Mouse (Mus musculus) heart, postnatal 0 days (tissue): ENCODE results near the gene Scn3b. TPM values are rescaled to one million over a fixed set of nuclear protein-coding genes. Genes with fewer than 3 reads are reported as not detected.

ENCODE experiments used
- ATAC-seq: fragments of 200-750 bp; cut with Nextera tagmentation; 2 replicates; pipeline ENCODE4 v1.8.0; 2017; ENCODE audit warnings: low read depth, moderate number of reproducible peaks, moderate library complexity; ENCODE audit not compliant: insufficient read depth
- DNase-seq: peaks from one replicate; pipeline ENCODE4 v3.0.0-alpha.2; 2016; ENCODE audit warnings: low spot score
- H3K27ac ChIP-seq: fragments of 300-500 bp; sonication (generic); 2 replicates; pipeline ENCODE4 v1.5.1; 2014; ENCODE audit warnings: low read depth, mild to moderate bottlenecking
- H3K27me3 ChIP-seq: fragments of 300-500 bp; sonication (generic); 2 replicates; pipeline ENCODE4 v1.6.1; 2014; ENCODE audit warnings: low read length, mixed read lengths; ENCODE audit not compliant: control insufficient read depth, insufficient read depth
- H3K36me3 ChIP-seq: fragments of 300-500 bp; sonication (generic); replicated peaks from 2 replicates; pipeline ENCODE4 v1.6.1; 2014; ENCODE audit warnings: low read length, mixed read lengths; ENCODE audit not compliant: control insufficient read depth, insufficient read depth
- H3K4me1 ChIP-seq: fragments of 300-500 bp; sonication (generic); 2 replicates; pipeline ENCODE4 v1.6.1; 2014; ENCODE audit warnings: antibody characterized with exemption; ENCODE audit not compliant: control insufficient read depth, insufficient read depth
- H3K4me2 ChIP-seq: fragments of 300-500 bp; sonication (generic); 2 replicates; pipeline ENCODE4 v1.6.1; 2014; ENCODE audit warnings: low read depth, mild to moderate bottlenecking, low read length, moderate library complexity
- H3K4me3 ChIP-seq: fragments of 300-500 bp; sonication (generic); 2 replicates; pipeline ENCODE4 v1.5.1; 2014; ENCODE audit warnings: low read depth, low read length
- H3K9ac ChIP-seq: fragments of 300-500 bp; sonication (generic); replicated peaks from 2 replicates; pipeline ENCODE4 v1.6.1; 2014; ENCODE audit warnings: low read depth, low read length, mixed read lengths
- H3K9me3 ChIP-seq: fragments of 300-500 bp; sonication (generic); replicated peaks from 2 replicates; pipeline ENCODE4 v1.6.1; 2016; ENCODE audit warnings: low read length; ENCODE audit not compliant: control insufficient read depth
- CTCF ChIP-seq: IDR thresholded peaks from 2 replicates; pipeline ENCODE4 v1.5.1; 2016; ENCODE audit warnings: antibody characterized with exemption, control low read depth, low read depth
- EP300 ChIP-seq: IDR thresholded peaks from 2 replicates; pipeline ENCODE4 v1.6.1; 2016; ENCODE audit warnings: antibody characterized with exemption, low read depth
- WGBS: fragments of 180-500 bp; shearing (Covaris S2); extraction: QIAGEN DNeasy Blood & Tissue Kit; methylation state at CpG from one replicate; pipeline ENCODE4 v1.1.7; 2014; 5-methylcytosine and 5-hydroxymethylcytosine counted together
- polyA plus RNA-seq: library from polyadenylated mRNA; unstranded; fragments of >200 nt; fragmentation: Nextera tagmentation; extraction: Ambion mirVana; gene quantifications from 2 replicates; pipeline ENCODE4 v1.2.1, GENCODE M21; 2015
- total RNA-seq: library from RNA; depleted of rRNA; stranded (reverse); fragments of >200 nt; gene quantifications from 2 replicates; pipeline ENCODE4 v1.2.3, GENCODE M21; 2014; ENCODE audit warnings: low replicate concordance

Scn3b gene
- total and polyA plus RNA-seq, 2 experiments from 2014 or later, result 0.75 to 5.5 TPM

GRCm38 (mm10) chr9:40323171-40323570, 54.2 kb downstream of the Scn3b start:
- no peaks in the 10 kb centered on the region for H3K27me3 ChIP-seq
- H3K4me1 ChIP-seq, result peaks cover 26% of the 10 kb centered on the region
- TF ChIP-seq EP300, result no peak
- no peak for TF ChIP-seq CTCF
- H3K9ac ChIP-seq, result no peak overlapping the region
- ATAC-seq (no peak), DNase-seq (no peak)
- no peaks in the 10 kb centered on the region for H3K36me3 ChIP-seq
- H3K9me3 ChIP-seq, result no peaks in the 10 kb centered on the region
- WGBS, result 78% methylated on average over 5 of the region's 5 CpGs
- H3K4me2 ChIP-seq, result no peak overlapping the region
- no peak overlapping the region for H3K27ac ChIP-seq
- H3K4me3 ChIP-seq, result no peak overlapping the region

GRCm38 (mm10) chr9:40323773-40324172, 54.8 kb downstream of the Scn3b start:
- Histone ChIP-seq H3K27ac (no peak overlapping the region), H3K27me3 (no peaks in the 10 kb centered on the region), H3K9ac (no peak overlapping the region), H3K4me1 (peaks cover 26% of the 10 kb centered on the region), H3K36me3 (no peaks in the 10 kb centered on the region), H3K4me3 (no peak overlapping the region), H3K9me3 (no peaks in the 10 kb centered on the region), H3K4me2 (no peak overlapping the region)
- WGBS, result 84% methylated on average over 6 of the region's 6 CpGs
- DNase-seq, result no peak
- TF ChIP-seq EP300 (no peak), CTCF (no peak)
- no peak for ATAC-seq

GRCm38 (mm10) chr9:40324232-40324792, 55.3 kb downstream of the Scn3b start:
- H3K9me3 ChIP-seq, result no peaks in the 10 kb centered on the region
- H3K9ac ChIP-seq, result no peak overlapping the region
- WGBS, result 83% methylated on average over 4 of the region's 4 CpGs
- TF ChIP-seq EP300 (no peak), CTCF (no peak)
- no peak overlapping the region for H3K4me3 ChIP-seq
- ATAC-seq, result no peak
- no peak overlapping the region for H3K27ac ChIP-seq
- peaks cover 26% of the 10 kb centered on the region for H3K4me1 ChIP-seq
- no peak overlapping the region for H3K4me2 ChIP-seq
- H3K36me3 ChIP-seq, result no peaks in the 10 kb centered on the region
- H3K27me3 ChIP-seq, result no peaks in the 10 kb centered on the region
- no peak for DNase-seq

- TF ChIP-seq CTCF (no peak), EP300 (no peak)
- WGBS, result 88% methylated on average over 6 of the region's 6 CpGs
- ATAC-seq (no peak), DNase-seq (no peak)
- Histone ChIP-seq H3K36me3 (no peaks in the 10 kb centered on the region), H3K27ac (no peak overlapping the region), H3K4me1 (peaks cover 26% of the 10 kb centered on the region), H3K4me2 (no peak overlapping the region), H3K27me3 (no peaks in the 10 kb centered on the region), H3K9me3 (no peaks in the 10 kb centered on the region), H3K4me3 (no peak overlapping the region), H3K9ac (no peak overlapping the region)
Measured at GRCm38 (mm10) chr9:40324826-40325225, 55.8 kb downstream of the Scn3b start.

- TF ChIP-seq CTCF (no peak), EP300 (no peak)
- WGBS, result 44% methylated on average over 7 of the region's 7 CpGs
- H3K4me2 ChIP-seq, result no peak overlapping the region
- peaks cover 15% of the 10 kb centered on the region for H3K4me1 ChIP-seq
- no peak overlapping the region for H3K27ac ChIP-seq
- H3K9me3 ChIP-seq, result no peaks in the 10 kb centered on the region
- H3K36me3 ChIP-seq, result no peaks in the 10 kb centered on the region
- no peak for ATAC-seq
- no peak overlapping the region for H3K9ac ChIP-seq
- no peak overlapping the region for H3K4me3 ChIP-seq
- no peaks in the 10 kb centered on the region for H3K27me3 ChIP-seq
- no peak for DNase-seq
Measured at GRCm38 (mm10) chr9:40326260-40326915, 57.4 kb downstream of the Scn3b start.
